Mouse (Mus musculus) neural tube, embryonic 15.5 days (tissue): Measurements from ENCODE around the gene Krt19. TPM values are rescaled to one million over a fixed set of nuclear protein-coding genes. Genes with fewer than 3 reads are reported as not detected.
A peak's percentile ranks its signal among the peaks of the same experiment; 100 is the strongest.

Source experiments
- ATAC-seq: fragments of 200-750 bp; cut with Nextera tagmentation; 2 replicates; pipeline ENCODE4 v1.8.0; 2017; ENCODE audit warnings: mild to moderate bottlenecking, moderate TSS enrichment, moderate library complexity; ENCODE audit not compliant: low FRiP score
- H3K27ac ChIP-seq: fragments of 300-500 bp; sonication (generic); replicated peaks from 2 replicates; pipeline ENCODE4 v1.5.1; 2015; ENCODE audit warnings: mild to moderate bottlenecking, inconsistent platforms
- H3K27me3 ChIP-seq: fragments of 300-500 bp; sonication (generic); replicated peaks from 2 replicates; pipeline ENCODE4 v1.6.1; 2015; ENCODE audit warnings: inconsistent platforms
- H3K36me3 ChIP-seq: fragments of 300-500 bp; sonication (generic); 2 replicates; pipeline ENCODE4 v1.6.1; 2015; ENCODE audit warnings: inconsistent platforms
- H3K4me1 ChIP-seq: fragments of 300-500 bp; sonication (generic); 2 replicates; pipeline ENCODE4 v1.6.1; 2015; ENCODE audit warnings: inconsistent platforms
- H3K4me2 ChIP-seq: fragments of 300-500 bp; sonication (generic); 2 replicates; pipeline ENCODE4 v1.6.1; 2015; ENCODE audit warnings: inconsistent platforms, mild to moderate bottlenecking, moderate library complexity
- H3K4me3 ChIP-seq: fragments of 300-500 bp; sonication (generic); replicated peaks from 2 replicates; pipeline ENCODE4 v1.5.1; 2015; ENCODE audit warnings: mild to moderate bottlenecking, inconsistent platforms
- H3K9ac ChIP-seq: fragments of 300-500 bp; sonication (generic); replicated peaks from 2 replicates; pipeline ENCODE4 v1.6.1; 2015; ENCODE audit warnings: mild to moderate bottlenecking, inconsistent platforms
- H3K9me3 ChIP-seq: fragments of 300-500 bp; sonication (generic); replicated peaks from 2 replicates; pipeline ENCODE4 v1.6.1; 2016; ENCODE audit warnings: inconsistent platforms
- WGBS: fragments of 180-500 bp; shearing (Covaris S2); methylation state at CpG from one replicate; pipeline ENCODE4 v1.1.7; 2015; ENCODE audit warnings: mixed read lengths; 5-methylcytosine and 5-hydroxymethylcytosine counted together
- polyA plus RNA-seq: library from polyadenylated mRNA; unstranded; fragments of >200 nt; fragmentation: Nextera tagmentation; extraction: Ambion mirVana; gene quantifications from 2 replicates; pipeline ENCODE4 v1.2.1, GENCODE M21; 2015

The Krt19 gene
- polyA plus RNA-seq, 1 experiment from 2014 or later: 4.5 TPM

DNA sequence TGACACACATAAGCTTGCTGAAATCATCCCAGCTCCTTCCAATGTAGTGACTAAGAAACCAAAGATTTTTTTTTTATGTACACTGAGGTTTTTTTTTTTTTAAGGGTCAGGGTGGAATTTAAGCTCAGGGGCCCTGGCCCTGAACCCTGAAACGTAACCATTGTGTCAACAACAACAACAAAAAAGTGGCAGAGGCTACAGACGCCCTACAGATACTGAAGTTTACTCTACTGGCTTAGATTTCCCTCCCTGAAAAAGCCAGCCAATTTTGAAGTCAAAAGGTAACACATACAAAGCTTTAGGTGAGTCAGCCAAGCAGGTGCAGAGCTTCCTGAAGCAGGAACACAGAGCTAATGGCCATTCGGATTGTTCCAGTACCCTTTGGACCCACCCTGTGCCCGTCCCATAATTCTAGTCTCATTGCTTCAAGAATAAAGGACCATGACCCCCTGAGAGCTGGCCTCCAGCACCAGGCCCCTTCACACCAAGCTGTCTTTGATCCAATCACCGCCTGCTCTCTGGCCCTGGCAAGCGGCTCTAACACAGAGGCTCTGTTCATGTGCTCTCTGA lies 9.5 kb upstream of the Krt19 start:
- Histone ChIP-seq H3K36me3 (no peaks in the 10 kb centered on the region), H3K27ac (no peak overlapping the region), H3K9me3 (no peaks in the 10 kb centered on the region), H3K4me3 (no peak overlapping the region), H3K4me1 (no peaks in the 10 kb centered on the region), H3K27me3 (no peaks in the 10 kb centered on the region), H3K4me2 (no peak overlapping the region), H3K9ac (no peak overlapping the region)
- no peak for ATAC-seq
- 58% methylated on average over 6 of the region's 6 CpGs for WGBS

DNA sequence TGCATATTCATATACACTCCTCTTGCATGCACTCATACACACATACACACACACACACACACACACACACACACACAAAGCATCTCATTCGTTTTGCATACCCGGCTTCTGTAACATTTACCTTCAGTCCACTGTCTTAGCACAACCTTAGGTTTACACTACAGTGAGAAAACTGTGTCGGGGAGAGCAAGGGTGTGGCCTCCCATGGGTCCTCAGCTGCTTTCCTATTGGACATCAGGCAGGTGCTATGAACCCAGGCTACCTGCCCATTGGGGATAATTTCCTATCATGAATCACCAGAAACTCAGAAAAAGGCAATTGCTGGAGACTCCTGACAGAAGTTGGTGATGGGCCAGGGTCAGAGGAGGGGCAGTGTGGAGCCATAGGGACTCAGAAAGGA lies 8.9 kb upstream of the Krt19 start:
- Histone ChIP-seq H3K4me3 (no peak overlapping the region), H3K27ac (no peak overlapping the region), H3K4me1 (no peaks in the 10 kb centered on the region), H3K36me3 (no peaks in the 10 kb centered on the region), H3K9me3 (no peaks in the 10 kb centered on the region), H3K27me3 (no peaks in the 10 kb centered on the region), H3K9ac (no peak overlapping the region), H3K4me2 (no peak overlapping the region)
- WGBS: 81% methylated on average over 3 of the region's 3 CpGs
- no peak for ATAC-seq

DNA sequence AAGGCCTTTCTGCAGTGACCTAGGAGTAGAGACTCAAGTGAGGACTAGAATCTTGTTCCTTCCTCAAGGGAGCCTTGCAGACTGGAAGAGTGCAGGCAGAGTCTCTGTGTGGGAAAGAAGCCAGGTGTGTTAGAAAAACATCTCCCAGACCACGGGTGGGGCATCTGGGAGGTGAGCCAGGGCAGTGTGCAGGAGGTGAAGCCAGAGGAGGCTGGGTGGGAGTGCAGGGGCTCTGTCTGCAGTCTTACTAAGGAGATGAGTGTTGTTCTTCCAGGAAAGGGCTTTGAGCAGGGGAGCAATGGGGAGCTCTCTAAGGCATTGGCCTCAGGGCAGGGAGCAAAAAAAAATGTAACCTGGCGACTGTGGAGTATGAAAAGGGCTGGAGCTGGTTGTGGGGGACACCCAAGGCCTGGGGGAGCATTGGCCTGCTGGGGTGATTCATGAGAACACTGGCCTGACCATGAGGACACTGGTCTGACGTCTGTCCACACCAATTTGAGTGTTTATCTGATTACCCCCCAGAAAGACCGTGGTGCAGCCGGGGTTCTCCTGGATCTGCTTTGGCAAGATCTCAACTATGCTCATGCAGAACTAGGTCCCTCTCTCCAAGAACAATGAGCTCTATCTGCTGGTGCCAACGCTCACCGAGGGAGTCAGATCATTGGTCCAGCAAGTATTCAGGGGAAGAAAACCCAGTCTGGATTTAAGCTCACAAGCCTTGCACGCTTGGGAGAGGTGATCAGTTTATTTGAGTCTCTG lies 7.2 kb upstream of the Krt19 start:
- WGBS: 76% methylated on average over 8 of the region's 8 CpGs
- no peak overlapping the region for H3K27ac ChIP-seq
- no peak overlapping the region for H3K4me2 ChIP-seq
- no peaks in the 10 kb centered on the region for H3K9me3 ChIP-seq
- ATAC-seq: no peak
- H3K27me3 ChIP-seq: no peaks in the 10 kb centered on the region
- H3K36me3 ChIP-seq: no peaks in the 10 kb centered on the region
- no peak overlapping the region for H3K4me3 ChIP-seq
- no peaks in the 10 kb centered on the region for H3K4me1 ChIP-seq
- no peak overlapping the region for H3K9ac ChIP-seq

DNA sequence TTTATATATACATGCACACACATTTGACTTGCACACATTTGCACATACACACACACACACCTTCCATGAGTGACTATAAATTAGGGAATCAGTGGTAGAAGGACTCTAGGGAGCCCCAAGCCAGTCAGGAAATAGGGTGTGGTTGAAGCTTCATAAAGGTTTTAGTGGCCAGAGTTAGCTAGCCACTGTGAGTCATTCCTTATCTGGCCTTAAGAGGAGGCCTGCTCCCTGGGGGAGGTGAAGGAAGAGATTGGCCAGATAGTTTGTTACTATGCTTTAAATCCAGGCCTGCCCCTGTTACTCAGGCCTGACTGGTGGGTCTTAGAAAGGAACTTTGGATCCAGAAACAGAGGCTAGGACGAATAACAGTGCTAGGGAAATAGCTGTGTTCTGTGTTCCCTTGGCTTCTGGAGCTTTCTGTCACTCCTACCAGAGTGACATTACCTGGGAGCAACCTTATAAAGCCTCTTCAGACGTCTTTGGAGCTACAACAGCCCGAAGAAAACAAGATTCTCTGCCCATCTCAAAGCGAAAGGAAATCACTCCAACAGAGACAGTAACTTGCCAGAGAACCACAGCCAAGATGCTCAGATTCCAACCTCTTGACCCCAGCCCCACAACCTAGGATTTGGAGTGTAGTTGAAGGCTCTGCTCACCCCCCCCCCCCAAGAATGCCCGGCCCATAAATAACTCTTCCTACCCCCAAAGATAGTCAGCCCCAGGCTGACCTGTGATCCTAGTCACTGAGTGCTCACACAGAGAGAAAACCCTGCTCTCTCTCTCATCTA lies 705 bp downstream of the Krt19 start:
- Histone ChIP-seq H3K9me3 (no peaks in the 10 kb centered on the region), H3K9ac (no peak overlapping the region), H3K4me2 (no peak overlapping the region), H3K36me3 (no peaks in the 10 kb centered on the region), H3K27me3 (peaks cover 34% of the 10 kb centered on the region), H3K4me3 (no peak overlapping the region), H3K4me1 (peaks cover 12% of the 10 kb centered on the region), H3K27ac (no peak overlapping the region)
- ATAC-seq: no peak
- 61% methylated on average over 5 of the region's 5 CpGs for WGBS

DNA sequence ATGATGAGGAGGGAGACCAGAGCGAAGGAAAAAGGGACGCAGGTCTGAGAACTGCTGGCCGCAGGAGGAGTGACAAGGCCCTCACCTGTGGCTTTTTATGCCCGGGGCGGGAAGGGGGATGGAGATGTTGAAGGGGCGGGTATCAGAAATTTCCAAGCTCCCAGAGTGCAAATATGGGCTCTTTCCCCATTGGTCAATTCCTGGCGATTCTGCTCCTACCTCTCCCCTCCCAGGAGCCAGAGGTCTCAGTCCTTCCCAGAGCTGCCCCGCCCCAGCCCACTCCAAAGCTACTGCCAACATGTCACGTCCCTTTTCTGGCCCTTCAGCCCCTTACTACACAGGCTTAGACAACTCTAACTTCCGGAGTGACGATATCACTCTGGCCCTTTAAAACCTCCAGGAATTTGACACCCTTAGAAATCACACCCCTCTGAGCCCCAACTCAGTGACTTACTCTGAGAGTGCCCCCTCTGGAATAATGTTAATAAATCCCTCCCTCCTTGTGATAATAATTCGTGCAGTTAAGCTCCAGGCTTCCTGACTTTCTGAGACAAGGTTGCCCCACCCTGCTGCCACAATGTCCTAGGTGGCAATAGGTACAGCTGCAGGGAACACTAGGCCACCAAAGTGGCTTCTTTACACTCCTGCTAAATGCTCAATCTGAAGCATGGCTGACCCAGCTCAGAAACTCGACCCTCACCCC lies 2.5 kb downstream of the Krt19 start:
- H3K9me3 ChIP-seq: no peaks in the 10 kb centered on the region
- peaks cover 12% of the 10 kb centered on the region for H3K4me1 ChIP-seq
- ATAC-seq: no peak
- peak overlapping the region; percentile 55 for H3K4me2 ChIP-seq
- H3K27me3 ChIP-seq: peaks cover 34% of the 10 kb centered on the region
- H3K4me3 ChIP-seq: peak overlapping the region; percentile 30
- H3K27ac ChIP-seq: no peak overlapping the region
- no peaks in the 10 kb centered on the region for H3K36me3 ChIP-seq
- 6% methylated on average over 13 of the region's 13 CpGs for WGBS
- H3K9ac ChIP-seq: no peak overlapping the region

DNA sequence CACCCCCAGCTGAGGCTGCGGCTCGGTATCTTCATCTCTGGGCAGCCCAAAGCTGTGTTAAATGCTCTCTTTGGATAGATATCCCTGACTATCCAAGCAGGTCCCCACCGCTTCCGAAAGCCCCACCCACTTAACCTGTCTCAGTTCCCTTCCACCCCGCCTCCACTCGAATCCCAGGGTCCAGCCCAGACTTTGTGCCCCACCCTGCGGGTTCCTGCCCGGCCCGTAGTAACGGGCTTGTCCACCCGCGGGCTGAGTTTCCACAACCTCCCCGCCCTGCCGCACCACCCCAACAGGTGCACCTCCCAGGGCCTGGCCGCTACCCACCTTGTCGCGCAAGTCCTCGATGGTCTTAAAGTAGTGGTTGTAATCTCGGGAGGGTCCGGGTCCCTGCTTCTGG lies 3.4 kb downstream of the Krt19 start:
- H3K4me2 ChIP-seq: peak overlapping the region; percentile 55
- H3K4me3 ChIP-seq: peak overlapping the region; percentile 30
- 2% methylated on average over 20 of the region's 20 CpGs for WGBS
- peaks cover 34% of the 10 kb centered on the region for H3K27me3 ChIP-seq
- H3K36me3 ChIP-seq: no peaks in the 10 kb centered on the region
- H3K4me1 ChIP-seq: peaks cover 12% of the 10 kb centered on the region
- H3K9me3 ChIP-seq: no peaks in the 10 kb centered on the region
- H3K27ac ChIP-seq: no peak overlapping the region
- H3K9ac ChIP-seq: no peak overlapping the region
- ATAC-seq: no peak

DNA sequence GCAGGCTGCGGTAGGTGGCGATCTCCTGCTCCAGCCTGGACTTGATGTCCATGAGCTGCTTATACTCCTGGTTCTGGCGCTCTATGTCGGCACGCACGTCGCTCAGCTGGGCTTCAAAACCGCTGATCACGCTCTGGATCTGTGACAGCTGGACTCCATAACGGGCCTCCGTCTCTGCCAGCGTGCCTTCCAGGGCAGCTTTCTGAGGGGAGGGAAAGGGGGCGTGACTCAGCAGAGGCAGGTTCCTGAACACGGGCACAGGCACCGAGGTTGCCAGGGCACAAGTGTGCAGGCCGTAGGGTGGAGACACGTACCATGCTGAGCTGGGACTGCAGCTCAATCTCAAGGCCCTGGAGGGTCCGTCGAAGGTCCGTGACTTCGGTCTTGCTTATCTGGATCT lies 7.5 kb downstream of the Krt19 start:
- Histone ChIP-seq H3K9me3 (no peaks in the 10 kb centered on the region), H3K4me3 (no peak overlapping the region), H3K4me2 (no peak overlapping the region), H3K4me1 (peaks cover 18% of the 10 kb centered on the region), H3K27ac (no peak overlapping the region), H3K27me3 (peaks cover 23% of the 10 kb centered on the region), H3K9ac (no peak overlapping the region), H3K36me3 (no peaks in the 10 kb centered on the region)
- WGBS: 79% methylated on average over 21 of the region's 21 CpGs
- ATAC-seq: no peak

DNA sequence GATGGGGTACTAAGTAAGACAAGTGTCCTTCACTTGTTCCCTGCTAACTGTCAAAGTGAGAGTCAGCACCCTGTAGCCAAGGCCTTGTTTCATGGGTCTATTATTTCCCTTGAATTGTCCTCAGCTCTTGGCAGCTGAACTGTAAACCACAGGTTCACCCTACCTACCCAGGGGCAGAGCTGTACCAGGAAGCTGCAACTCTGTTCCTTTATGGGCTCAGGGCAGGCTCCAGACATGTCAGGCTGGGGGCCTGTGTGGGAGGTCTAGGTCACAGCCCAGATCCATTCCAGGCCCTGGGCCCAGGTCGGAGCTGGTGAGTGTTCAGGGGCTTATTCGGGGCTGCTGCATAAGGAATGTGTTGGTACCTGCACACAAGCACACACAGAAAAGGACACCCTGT lies 9.1 kb downstream of the Krt19 start:
- WGBS: 85% methylated on average over 2 of the region's 2 CpGs
- H3K27ac ChIP-seq: no peak overlapping the region
- no peaks in the 10 kb centered on the region for H3K9me3 ChIP-seq
- H3K4me2 ChIP-seq: no peak overlapping the region
- no peak for ATAC-seq
- no peak overlapping the region for H3K4me3 ChIP-seq
- no peak overlapping the region for H3K9ac ChIP-seq
- H3K4me1 ChIP-seq: peaks cover 7% of the 10 kb centered on the region
- no peaks in the 10 kb centered on the region for H3K36me3 ChIP-seq
- H3K27me3 ChIP-seq: peaks cover 7% of the 10 kb centered on the region

DNA sequence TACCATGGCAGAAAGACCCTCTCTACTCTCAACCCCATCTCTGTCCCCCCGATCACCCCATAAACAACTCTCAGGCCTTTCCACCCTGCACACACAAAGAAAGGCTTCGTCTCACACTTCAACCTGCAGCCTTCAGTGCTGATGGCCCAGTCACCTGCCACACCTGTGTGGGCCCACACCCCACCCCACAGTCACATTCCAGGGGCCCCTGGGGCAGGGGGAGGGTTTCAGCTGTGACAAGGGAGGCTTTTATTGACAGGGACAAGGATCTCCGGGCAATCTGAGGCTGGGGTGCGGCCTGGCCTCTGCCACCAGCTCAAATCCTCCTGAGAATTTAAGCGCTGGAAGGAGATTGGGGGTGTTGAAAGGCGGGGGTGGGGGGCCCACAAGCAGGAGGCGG lies 9.7 kb downstream of the Krt19 start:
- H3K4me2 ChIP-seq: no peak overlapping the region
- H3K9me3 ChIP-seq: no peaks in the 10 kb centered on the region
- H3K27ac ChIP-seq: no peak overlapping the region
- no peak for ATAC-seq
- H3K36me3 ChIP-seq: no peaks in the 10 kb centered on the region
- peaks cover 7% of the 10 kb centered on the region for H3K4me1 ChIP-seq
- peaks cover 1% of the 10 kb centered on the region for H3K27me3 ChIP-seq
- no peak overlapping the region for H3K9ac ChIP-seq
- H3K4me3 ChIP-seq: no peak overlapping the region
- WGBS: 50% methylated on average over 7 of the region's 7 CpGs

DNA sequence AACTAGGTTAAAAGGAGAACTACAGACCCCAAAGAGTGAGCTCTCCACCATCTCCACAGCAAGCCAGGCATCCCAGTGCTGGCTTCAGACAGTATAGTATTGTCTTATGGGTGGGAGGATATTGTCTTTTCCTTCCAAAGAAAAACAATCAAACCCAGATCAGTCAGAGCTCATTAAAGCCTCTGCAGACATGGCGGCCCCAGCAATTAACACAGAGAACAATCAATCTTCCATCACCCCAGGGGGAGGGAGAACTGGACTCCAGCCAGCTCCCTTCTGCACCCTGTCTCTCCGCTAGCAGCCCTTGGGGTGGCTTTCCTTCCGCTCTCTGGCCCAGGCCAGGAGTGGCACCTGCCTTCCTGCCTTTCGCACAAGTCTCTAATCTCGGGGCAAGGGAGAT lies 10.8 kb downstream of the Krt19 start:
- H3K4me3 ChIP-seq: no peak overlapping the region
- H3K36me3 ChIP-seq: no peaks in the 10 kb centered on the region
- no peak overlapping the region for H3K4me2 ChIP-seq
- WGBS: 23% methylated on average over 5 of the region's 5 CpGs
- H3K27me3 ChIP-seq: no peaks in the 10 kb centered on the region
- peaks cover 7% of the 10 kb centered on the region for H3K4me1 ChIP-seq
- no peak for ATAC-seq
- no peak overlapping the region for H3K27ac ChIP-seq
- H3K9me3 ChIP-seq: no peaks in the 10 kb centered on the region
- no peak overlapping the region for H3K9ac ChIP-seq

DNA sequence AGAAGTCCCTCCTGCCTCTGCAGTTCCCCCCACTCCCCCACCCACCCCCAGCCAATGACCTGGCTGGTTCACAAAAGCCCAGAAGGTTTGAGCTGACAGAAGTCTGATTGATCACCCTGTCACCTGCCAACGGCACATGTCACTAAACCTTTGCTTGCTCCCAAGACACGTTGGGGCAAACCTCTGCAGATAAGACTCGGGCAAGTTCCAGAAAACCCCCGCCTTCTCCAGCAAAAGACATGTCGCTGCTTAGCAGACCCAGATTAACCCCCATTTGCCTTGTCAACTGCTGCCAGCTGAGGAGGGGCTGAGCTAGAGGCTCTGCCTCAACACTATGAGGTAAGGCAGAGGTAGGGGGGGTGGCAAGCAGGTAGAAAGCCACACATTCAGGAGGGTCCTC lies 11.9 kb downstream of the Krt19 start:
- no peaks in the 10 kb centered on the region for H3K27me3 ChIP-seq
- 40% methylated on average over 5 of the region's 5 CpGs for WGBS
- H3K4me1 ChIP-seq: peaks cover 7% of the 10 kb centered on the region
- no peak overlapping the region for H3K9ac ChIP-seq
- H3K4me2 ChIP-seq: no peak overlapping the region
- no peak for ATAC-seq
- H3K27ac ChIP-seq: no peak overlapping the region
- H3K9me3 ChIP-seq: no peaks in the 10 kb centered on the region
- H3K36me3 ChIP-seq: no peaks in the 10 kb centered on the region
- no peak overlapping the region for H3K4me3 ChIP-seq
